Mouse (Mus musculus) hindbrain, embryonic 13.5 days (tissue): ENCODE measurements at regions not wholly inside any gene's neighbourhood (a gene's known extent, or its start where the extent isn't known, plus 50 kb on each side); places are given as distances from the start of the nearest gene placed in this dataset.

Experiments used
- ATAC-seq: fragments of 200-750 bp; cut with Nextera tagmentation; 2 replicates; pipeline ENCODE4 v1.8.0; 2017; ENCODE audit warnings: moderate TSS enrichment; ENCODE audit not compliant: low FRiP score
- H3K27ac ChIP-seq: fragments of 300-500 bp; sonication (generic); 2 replicates; pipeline ENCODE4 v1.5.1; 2015; ENCODE audit warnings: inconsistent platforms, mild to moderate bottlenecking, moderate library complexity
- H3K27me3 ChIP-seq: fragments of 300-500 bp; sonication (generic); 2 replicates; pipeline ENCODE4 v1.6.1; 2015; ENCODE audit warnings: mild to moderate bottlenecking, inconsistent platforms
- H3K36me3 ChIP-seq: fragments of 300-500 bp; sonication (generic); 2 replicates; pipeline ENCODE4 v1.6.1; 2015; ENCODE audit warnings: mild to moderate bottlenecking, inconsistent platforms
- H3K4me1 ChIP-seq: fragments of 300-500 bp; sonication (generic); replicated peaks from 2 replicates; pipeline ENCODE4 v1.6.1; 2015; ENCODE audit warnings: inconsistent platforms
- H3K4me2 ChIP-seq: fragments of 300-500 bp; sonication (generic); 2 replicates; pipeline ENCODE4 v1.6.1; 2015; ENCODE audit warnings: inconsistent platforms, mild to moderate bottlenecking, moderate library complexity
- H3K4me3 ChIP-seq: fragments of 300-500 bp; sonication (generic); 2 replicates; pipeline ENCODE4 v1.5.1; 2015; ENCODE audit warnings: mild to moderate bottlenecking, inconsistent platforms
- H3K9ac ChIP-seq: fragments of 300-500 bp; sonication (generic); 2 replicates; pipeline ENCODE4 v1.6.1; 2015; ENCODE audit warnings: mild to moderate bottlenecking, inconsistent platforms
- H3K9me3 ChIP-seq: fragments of 300-500 bp; sonication (generic); 2 replicates; pipeline ENCODE4 v1.6.1; 2016; ENCODE audit warnings: inconsistent platforms
- WGBS: fragments of 180-500 bp; shearing (Covaris S2); methylation state at CpG from one replicate; pipeline ENCODE4 v1.1.7; 2015; 5-methylcytosine and 5-hydroxymethylcytosine counted together

DNA sequence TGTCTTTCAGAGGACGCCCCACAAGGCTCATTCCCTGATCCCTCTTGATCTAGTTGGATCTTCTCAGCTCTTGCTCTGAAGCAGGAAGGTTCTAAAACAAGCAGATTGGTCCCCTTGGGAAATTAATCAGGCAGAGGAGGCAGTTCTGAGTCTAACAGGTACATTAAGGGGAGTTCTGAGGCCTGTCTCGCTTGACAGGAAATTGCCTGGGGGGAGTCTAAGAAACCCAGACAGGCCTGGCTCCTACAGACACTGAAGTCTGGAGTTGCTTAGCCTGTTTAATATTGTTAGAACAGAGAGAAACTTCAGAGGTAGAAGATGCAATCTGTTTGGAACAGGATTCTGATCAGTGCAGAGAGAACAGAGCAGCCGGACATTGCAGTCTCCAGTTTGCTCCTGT is 264.4 kb upstream of the Mtpn start:
- H3K36me3 ChIP-seq: no peaks in the 10 kb centered on the region
- 86% methylated on average over 3 of the region's 3 CpGs for WGBS
- H3K4me3 ChIP-seq: no peak overlapping the region
- H3K27ac ChIP-seq: no peak overlapping the region
- ATAC-seq: no peak
- no peaks in the 10 kb centered on the region for H3K9me3 ChIP-seq
- no peaks in the 10 kb centered on the region for H3K27me3 ChIP-seq
- no peaks in the 10 kb centered on the region for H3K4me1 ChIP-seq
- H3K9ac ChIP-seq: no peak overlapping the region
- H3K4me2 ChIP-seq: no peak overlapping the region

- H3K9me3 ChIP-seq: no peaks in the 10 kb centered on the region
- H3K4me2 ChIP-seq: no peak overlapping the region
- no peak for ATAC-seq
- no peaks in the 10 kb centered on the region for H3K4me1 ChIP-seq
- no peak overlapping the region for H3K9ac ChIP-seq
- no peak overlapping the region for H3K27ac ChIP-seq
- no peaks in the 10 kb centered on the region for H3K27me3 ChIP-seq
- H3K36me3 ChIP-seq: no peaks in the 10 kb centered on the region
- H3K4me3 ChIP-seq: no peak overlapping the region
- WGBS: 93% methylated on average over 1 of the region's 1 CpGs
Measured at GRCm38 (mm10) chr6:35779706-35780105, 240.0 kb upstream of the Mtpn start.

DNA sequence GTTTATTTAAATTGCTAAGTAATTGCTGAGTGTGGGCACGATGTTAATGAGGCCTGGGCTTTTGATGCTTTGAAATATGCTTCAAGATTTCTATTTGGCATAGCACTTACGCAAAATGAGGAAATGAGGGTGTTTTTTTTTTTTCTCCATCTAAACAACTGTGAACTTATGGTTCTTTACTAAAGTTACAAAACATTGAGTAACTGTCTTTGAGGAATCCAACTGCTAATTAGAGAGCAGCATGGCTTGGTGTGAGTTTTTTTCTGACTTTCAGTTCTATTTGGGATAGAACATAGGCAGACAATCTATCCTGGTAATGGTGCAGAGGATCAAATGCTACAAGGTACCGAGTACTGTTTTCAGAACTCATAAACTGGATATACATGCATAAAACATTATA is 231.2 kb upstream of the Mtpn start:
- Histone ChIP-seq H3K4me2 (no peak overlapping the region), H3K4me1 (no peaks in the 10 kb centered on the region)
- no peak for ATAC-seq

GRCm38 (mm10) chr6:35759606-35760246 is 220.0 kb upstream of the Mtpn start:
- Histone ChIP-seq H3K4me3 (no peak overlapping the region), H3K4me2 (no peak overlapping the region), H3K27ac (peak overlapping the region; percentile 13; the same call in 1 of the 2 replicates), H3K9me3 (no peaks in the 10 kb centered on the region), H3K27me3 (no peaks in the 10 kb centered on the region), H3K9ac (no peak overlapping the region), H3K36me3 (no peaks in the 10 kb centered on the region), H3K4me1 (peaks cover 15% of the 10 kb centered on the region)
- peak; percentile 69 for ATAC-seq
- 73% methylated on average over 3 of the region's 3 CpGs for WGBS

More for the DNA sequence above, 231.2 kb upstream of the Mtpn start:
- Histone ChIP-seq H3K9me3 (no peaks in the 10 kb centered on the region), H3K36me3 (no peaks in the 10 kb centered on the region), H3K27ac (no peak overlapping the region), H3K4me3 (no peak overlapping the region), H3K27me3 (no peaks in the 10 kb centered on the region), H3K9ac (no peak overlapping the region)
- WGBS: 92% methylated on average over 3 of the region's 3 CpGs

DNA sequence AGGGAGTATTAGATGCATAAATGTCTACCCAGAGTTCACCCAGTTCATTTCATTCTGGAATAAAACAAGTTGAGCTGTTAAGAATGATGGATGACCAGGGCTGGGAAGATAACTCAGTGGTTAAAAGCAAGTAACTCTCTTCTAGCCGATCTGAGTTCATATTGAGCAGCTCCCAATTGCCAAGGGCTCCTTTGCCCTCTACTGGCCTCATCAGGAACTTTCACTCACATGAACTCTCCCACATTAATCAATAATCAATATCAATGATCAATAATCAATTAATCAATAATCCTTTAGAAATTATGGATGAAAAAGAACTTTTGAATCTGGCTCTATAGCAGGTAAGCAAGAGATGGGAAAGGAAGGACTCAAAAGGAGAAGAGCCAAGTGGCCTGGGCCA is 206.3 kb upstream of the Mtpn start:
- no peak overlapping the region for H3K9ac ChIP-seq
- no peaks in the 10 kb centered on the region for H3K9me3 ChIP-seq
- no peaks in the 10 kb centered on the region for H3K27me3 ChIP-seq
- H3K4me2 ChIP-seq: no peak overlapping the region
- H3K27ac ChIP-seq: no peak overlapping the region
- H3K4me1 ChIP-seq: no peaks in the 10 kb centered on the region
- H3K4me3 ChIP-seq: no peak overlapping the region
- WGBS: 28% methylated on average over 1 of the region's 1 CpGs
- ATAC-seq: no peak
- no peaks in the 10 kb centered on the region for H3K36me3 ChIP-seq

- H3K27ac ChIP-seq: no peak overlapping the region
- H3K4me1 ChIP-seq: no peaks in the 10 kb centered on the region
- no peaks in the 10 kb centered on the region for H3K27me3 ChIP-seq
- H3K4me3 ChIP-seq: no peak overlapping the region
- no peak for ATAC-seq
- WGBS: 88% methylated on average over 3 of the region's 3 CpGs
- no peaks in the 10 kb centered on the region for H3K9me3 ChIP-seq
- no peaks in the 10 kb centered on the region for H3K36me3 ChIP-seq
- no peak overlapping the region for H3K4me2 ChIP-seq
- H3K9ac ChIP-seq: no peak overlapping the region
Measured at GRCm38 (mm10) chr6:35705587-35705986, 165.9 kb upstream of the Mtpn start.

DNA sequence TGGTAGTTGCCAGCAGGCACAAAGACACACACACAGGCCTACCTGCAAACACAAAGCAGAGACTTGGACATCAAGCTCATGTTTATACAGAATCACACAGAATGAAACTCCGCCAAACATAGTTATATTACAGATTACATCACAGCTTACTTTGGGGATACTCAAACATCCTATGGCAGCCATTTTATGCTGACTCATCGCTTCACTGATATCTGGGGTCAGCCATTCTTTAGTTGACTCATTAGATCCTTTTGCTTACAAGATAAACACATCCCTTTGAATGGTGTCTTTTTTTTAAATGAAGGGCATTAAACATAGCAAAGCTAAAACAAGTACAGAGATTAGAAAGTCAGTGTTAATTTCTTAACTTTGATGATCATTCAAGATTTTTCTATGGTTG is 127.4 kb upstream of the Mtpn start:
- Histone ChIP-seq H3K4me2 (no peak overlapping the region), H3K27me3 (no peaks in the 10 kb centered on the region), H3K9ac (no peak overlapping the region), H3K36me3 (no peaks in the 10 kb centered on the region), H3K9me3 (no peaks in the 10 kb centered on the region), H3K4me3 (no peak overlapping the region), H3K4me1 (no peaks in the 10 kb centered on the region), H3K27ac (no peak overlapping the region)
- ATAC-seq: no peak
- 93% methylated on average over 2 of the region's 2 CpGs for WGBS

GRCm38 (mm10) chr6:35651401-35651800 is 111.7 kb upstream of the Mtpn start:
- 84% methylated on average over 4 of the region's 4 CpGs for WGBS
- H3K4me2 ChIP-seq: no peak overlapping the region
- H3K9ac ChIP-seq: no peak overlapping the region
- H3K4me3 ChIP-seq: no peak overlapping the region
- no peak for ATAC-seq
- no peaks in the 10 kb centered on the region for H3K9me3 ChIP-seq
- no peaks in the 10 kb centered on the region for H3K4me1 ChIP-seq
- H3K36me3 ChIP-seq: no peaks in the 10 kb centered on the region
- no peaks in the 10 kb centered on the region for H3K27me3 ChIP-seq
- no peak overlapping the region for H3K27ac ChIP-seq

DNA sequence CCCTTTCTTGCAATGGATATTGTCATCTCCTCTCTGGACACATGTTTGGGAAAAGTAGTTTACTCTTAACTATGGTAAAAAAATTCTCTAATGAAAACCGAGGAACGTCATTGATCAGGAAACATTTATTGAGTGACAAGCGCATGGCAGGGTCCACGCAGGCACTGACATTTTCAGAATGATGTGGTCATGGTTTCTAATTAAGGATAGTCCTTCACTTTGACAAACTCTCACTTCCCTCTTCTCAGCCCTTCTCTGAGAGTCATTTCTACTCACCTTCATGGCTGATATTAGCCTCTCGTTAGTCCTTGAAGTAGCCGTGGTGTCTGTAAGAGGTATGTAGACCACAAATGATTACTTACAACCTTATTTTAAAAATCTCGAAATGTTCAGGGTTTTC is 105.5 kb upstream of the Mtpn start:
- no peaks in the 10 kb centered on the region for H3K4me1 ChIP-seq
- H3K4me2 ChIP-seq: no peak overlapping the region
- H3K27ac ChIP-seq: no peak overlapping the region
- WGBS: 85% methylated on average over 7 of the region's 7 CpGs
- H3K27me3 ChIP-seq: no peaks in the 10 kb centered on the region
- ATAC-seq: no peak
- H3K36me3 ChIP-seq: no peaks in the 10 kb centered on the region
- H3K4me3 ChIP-seq: no peak overlapping the region
- no peak overlapping the region for H3K9ac ChIP-seq
- no peaks in the 10 kb centered on the region for H3K9me3 ChIP-seq

- no peak overlapping the region for H3K27ac ChIP-seq
- H3K36me3 ChIP-seq: no peaks in the 10 kb centered on the region
- no peak for ATAC-seq
- no peak overlapping the region for H3K9ac ChIP-seq
- H3K27me3 ChIP-seq: no peaks in the 10 kb centered on the region
- no peak overlapping the region for H3K4me3 ChIP-seq
- no peaks in the 10 kb centered on the region for H3K4me1 ChIP-seq
- no peaks in the 10 kb centered on the region for H3K9me3 ChIP-seq
- H3K4me2 ChIP-seq: no peak overlapping the region
Measured at GRCm38 (mm10) chr6:35640672-35641071, 101.0 kb upstream of the Mtpn start.

GRCm38 (mm10) chr6:35608336-35608735 is 68.6 kb upstream of the Mtpn start:
- H3K9ac ChIP-seq: no peak overlapping the region
- 76% methylated on average over 2 of the region's 2 CpGs for WGBS
- no peaks in the 10 kb centered on the region for H3K27me3 ChIP-seq
- H3K4me2 ChIP-seq: no peak overlapping the region
- no peak for ATAC-seq
- H3K4me1 ChIP-seq: no peaks in the 10 kb centered on the region
- H3K27ac ChIP-seq: no peak overlapping the region
- H3K36me3 ChIP-seq: no peaks in the 10 kb centered on the region
- H3K9me3 ChIP-seq: no peaks in the 10 kb centered on the region
- H3K4me3 ChIP-seq: no peak overlapping the region

- Histone ChIP-seq H3K36me3 (no peaks in the 10 kb centered on the region), H3K9me3 (no peaks in the 10 kb centered on the region), H3K9ac (no peak overlapping the region), H3K4me1 (no peaks in the 10 kb centered on the region), H3K27ac (no peak overlapping the region), H3K4me3 (no peak overlapping the region), H3K27me3 (no peaks in the 10 kb centered on the region), H3K4me2 (no peak overlapping the region)
- WGBS: 73% methylated on average over 3 of the region's 3 CpGs
- no peak for ATAC-seq
Measured at GRCm38 (mm10) chr6:35605100-35605499, 65.4 kb upstream of the Mtpn start.

GRCm38 (mm10) chr6:35601373-35601772 is 61.7 kb upstream of the Mtpn start:
- H3K4me3 ChIP-seq: no peak overlapping the region
- ATAC-seq: no peak
- no peak overlapping the region for H3K9ac ChIP-seq
- no peaks in the 10 kb centered on the region for H3K36me3 ChIP-seq
- H3K27ac ChIP-seq: no peak overlapping the region
- no peaks in the 10 kb centered on the region for H3K9me3 ChIP-seq
- no peaks in the 10 kb centered on the region for H3K27me3 ChIP-seq
- H3K4me1 ChIP-seq: no peaks in the 10 kb centered on the region
- no peak overlapping the region for H3K4me2 ChIP-seq
- 85% methylated on average over 1 of the region's 1 CpGs for WGBS
